Mouse (Mus musculus) forebrain, embryonic 16.5 days (tissue): Measurements from ENCODE around the gene Spast. TPM values are rescaled to one million over a fixed set of nuclear protein-coding genes. Genes with fewer than 3 reads are reported as not detected.

ENCODE experiments used
- ATAC-seq: fragments of 200-750 bp; cut with Nextera tagmentation; 2 replicates; pipeline ENCODE4 v1.8.0; 2017; ENCODE audit warnings: mild to moderate bottlenecking, moderate library complexity
- H3K27ac ChIP-seq: fragments of 300-500 bp; sonication (generic); 2 replicates; pipeline ENCODE4 v1.5.1; 2014; ENCODE audit warnings: low read length, control low read depth
- H3K27me3 ChIP-seq: fragments of 300-500 bp; sonication (generic); replicated peaks from 2 replicates; pipeline ENCODE4 v1.6.1; 2014; ENCODE audit warnings: low read length; ENCODE audit not compliant: control insufficient read depth, insufficient read depth
- H3K36me3 ChIP-seq: fragments of 300-500 bp; sonication (generic); 2 replicates; pipeline ENCODE4 v1.6.1; 2014; ENCODE audit not compliant: control insufficient read depth, insufficient read depth
- H3K4me1 ChIP-seq: fragments of 300-500 bp; sonication (generic); replicated peaks from 2 replicates; pipeline ENCODE4 v1.6.1; 2014; ENCODE audit warnings: low read length; ENCODE audit not compliant: control insufficient read depth, insufficient read depth
- H3K4me2 ChIP-seq: fragments of 300-500 bp; sonication (generic); 2 replicates; pipeline ENCODE4 v1.6.1; 2014; ENCODE audit warnings: mild to moderate bottlenecking, low read length, control low read depth
- H3K4me3 ChIP-seq: fragments of 300-500 bp; sonication (generic); replicated peaks from 2 replicates; pipeline ENCODE4 v1.5.1; 2014; ENCODE audit warnings: mild to moderate bottlenecking, low read length, control low read depth
- H3K9ac ChIP-seq: fragments of 300-500 bp; sonication (generic); replicated peaks from 2 replicates; pipeline ENCODE4 v1.6.1; 2014; ENCODE audit warnings: low read depth, low read length, control low read depth
- H3K9me3 ChIP-seq: fragments of 300-500 bp; sonication (generic); 2 replicates; pipeline ENCODE4 v1.6.1; 2016; ENCODE audit warnings: low read length; ENCODE audit not compliant: control insufficient read depth
- WGBS: fragments of 180-500 bp; shearing (Covaris S2); extraction: QIAGEN DNeasy Blood & Tissue Kit; methylation state at CpG from one replicate; pipeline ENCODE4 v1.1.7; 2014; 5-methylcytosine and 5-hydroxymethylcytosine counted together
- polyA plus RNA-seq: library from polyadenylated mRNA; unstranded; fragments of >200 nt; fragmentation: Nextera tagmentation; extraction: Ambion mirVana; gene quantifications from 2 replicates; pipeline ENCODE4 v1.2.1, GENCODE M21; 2015

The Spast gene
- polyA plus RNA-seq, result 26.0 and 28.3 TPM in 2 replicates

GRCm38 (mm10) chr17:74338937-74339804 is at the start of gene Spast:
TSS of gene Spast (plus strand) at chr17:74338987.
- H3K27ac ChIP-seq, result peak within 1 kb of the TSS; percentile 98
- peak within 1 kb of the TSS; percentile 73 for H3K4me3 ChIP-seq
- peaks cover 37% of the 10 kb centered on the region for H3K4me1 ChIP-seq
- H3K27me3 ChIP-seq, result no peaks in the 10 kb centered on the region
- ATAC-seq, result peak; percentile 70
- H3K9me3 ChIP-seq, result no peaks in the 10 kb centered on the region
- H3K9ac ChIP-seq, result peak within 1 kb of the TSS; percentile 98
- under 1% methylated on average over 70 of the region's 90 CpGs for WGBS
- peak within 1 kb of the TSS; percentile 82 for H3K4me2 ChIP-seq
- no peaks in the 10 kb centered on the region for H3K36me3 ChIP-seq

- H3K4me2 ChIP-seq, result no peak overlapping the region
- no peaks in the 10 kb centered on the region for H3K9me3 ChIP-seq
- H3K4me3 ChIP-seq, result no peak overlapping the region
- ATAC-seq, result no peak
- H3K4me1 ChIP-seq, result peaks cover 19% of the 10 kb centered on the region
- no peak overlapping the region for H3K9ac ChIP-seq
- no peak overlapping the region for H3K27ac ChIP-seq
- no peaks in the 10 kb centered on the region for H3K36me3 ChIP-seq
- no peaks in the 10 kb centered on the region for H3K27me3 ChIP-seq
- 79% methylated on average over 3 of the region's 3 CpGs for WGBS
Observed at GRCm38 (mm10) chr17:74290198-74290597, 48.6 kb upstream of the Spast start.

- H3K9ac ChIP-seq, result no peak overlapping the region
- H3K36me3 ChIP-seq, result no peaks in the 10 kb centered on the region
- no peak overlapping the region for H3K4me2 ChIP-seq
- peaks cover 21% of the 10 kb centered on the region for H3K4me1 ChIP-seq
- ATAC-seq, result no peak
- H3K4me3 ChIP-seq, result no peak overlapping the region
- no peaks in the 10 kb centered on the region for H3K27me3 ChIP-seq
- no peaks in the 10 kb centered on the region for H3K9me3 ChIP-seq
- H3K27ac ChIP-seq, result no peak overlapping the region
Observed at GRCm38 (mm10) chr17:74290869-74291268, 47.9 kb upstream of the Spast start.

- H3K36me3 ChIP-seq, result no peaks in the 10 kb centered on the region
- H3K9ac ChIP-seq, result no peak overlapping the region
- peaks cover 23% of the 10 kb centered on the region for H3K4me1 ChIP-seq
- no peaks in the 10 kb centered on the region for H3K9me3 ChIP-seq
- no peak for ATAC-seq
- no peak overlapping the region for H3K4me3 ChIP-seq
- H3K27me3 ChIP-seq, result no peaks in the 10 kb centered on the region
- 82% methylated on average over 4 of the region's 4 CpGs for WGBS
- no peak overlapping the region for H3K4me2 ChIP-seq
- H3K27ac ChIP-seq, result no peak overlapping the region
Observed at GRCm38 (mm10) chr17:74291640-74292361, 47.0 kb upstream of the Spast start.

GRCm38 (mm10) chr17:74293687-74294425 is 44.9 kb upstream of the Spast start:
- 2% methylated on average over 18 of the region's 18 CpGs for WGBS
- no peaks in the 10 kb centered on the region for H3K27me3 ChIP-seq
- H3K4me3 ChIP-seq, result peak overlapping the region; percentile 95
- H3K4me1 ChIP-seq, result peaks cover 23% of the 10 kb centered on the region
- H3K4me2 ChIP-seq, result peak overlapping the region; percentile 79
- H3K9ac ChIP-seq, result peak overlapping the region; percentile 92
- peak overlapping the region; percentile 96 for H3K27ac ChIP-seq
- ATAC-seq, result no peak
- peaks cover under 1% of the 10 kb centered on the region; the same call in 1 of the 2 replicates for H3K36me3 ChIP-seq
- no peaks in the 10 kb centered on the region for H3K9me3 ChIP-seq

- Histone ChIP-seq H3K9me3 (no peaks in the 10 kb centered on the region), H3K4me1 (peaks cover 23% of the 10 kb centered on the region), H3K4me2 (peak overlapping the region; percentile 79), H3K36me3 (peaks cover 3% of the 10 kb centered on the region; the same call in 1 of the 2 replicates), H3K9ac (peak overlapping the region; percentile 92), H3K27ac (peak overlapping the region; percentile 96), H3K4me3 (peak overlapping the region; percentile 95), H3K27me3 (no peaks in the 10 kb centered on the region)
- WGBS, result under 1% methylated on average over 63 of the region's 80 CpGs
- ATAC-seq, result peak; percentile 71
Observed at GRCm38 (mm10) chr17:74294426-74295025, 44.3 kb upstream of the Spast start.

DNA sequence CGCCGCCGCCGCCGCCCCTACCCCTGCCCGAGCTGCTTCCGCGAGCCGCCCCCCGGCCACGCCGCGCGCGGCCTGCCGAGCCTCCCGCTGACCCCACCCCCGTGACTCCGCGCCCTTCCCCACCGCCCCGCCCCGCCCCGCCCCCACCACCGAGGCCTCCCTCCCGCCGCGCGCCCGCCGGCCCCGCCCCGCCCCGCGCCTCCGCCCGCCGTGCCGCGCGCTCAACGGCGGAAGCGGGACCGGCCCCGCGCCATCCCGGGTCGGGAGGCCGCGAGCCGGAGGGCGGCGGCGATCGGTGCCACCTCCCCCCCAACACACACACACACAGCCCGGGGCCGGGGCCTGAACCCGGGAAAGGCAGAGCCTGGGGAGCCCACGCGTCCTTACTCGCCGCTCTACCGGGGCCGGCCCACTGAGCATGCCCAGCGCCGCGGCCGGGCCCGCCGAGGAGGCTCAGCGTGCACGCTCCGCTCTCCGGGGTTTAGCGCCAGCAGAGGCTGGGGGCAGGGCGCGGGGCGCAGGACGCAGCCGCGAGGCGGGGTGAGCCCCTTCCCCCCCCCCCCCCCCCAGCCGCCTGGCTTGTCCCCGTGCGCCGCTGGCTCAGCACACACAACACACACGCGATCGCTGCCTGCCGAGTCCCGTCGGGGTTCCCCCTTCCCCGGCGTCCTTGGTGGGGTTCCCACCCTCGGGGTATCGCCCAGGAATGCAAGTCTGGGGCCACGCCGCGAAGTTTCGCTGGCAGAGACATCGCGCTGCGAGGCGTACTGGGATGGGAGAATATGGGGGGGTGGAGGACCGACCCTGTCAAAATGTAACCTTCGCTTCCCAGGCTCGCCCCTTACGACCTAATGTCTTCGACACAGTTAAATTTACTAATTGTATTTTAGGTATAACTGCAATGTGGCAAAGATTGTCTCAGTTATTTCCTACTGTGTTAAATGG is 43.5 kb upstream of the Spast start, which contains the start of gene Memo1:
TSS of gene Memo1 (minus strand) at position 496 of the 945 bp plus-strand sequence.
- Histone ChIP-seq H3K4me3 (peak within 1 kb of the TSS; percentile 95), H3K27me3 (no peaks in the 10 kb centered on the region), H3K27ac (peak within 1 kb of the TSS; percentile 96), H3K9me3 (no peaks in the 10 kb centered on the region), H3K36me3 (peaks cover 6% of the 10 kb centered on the region; the same call in 1 of the 2 replicates), H3K4me2 (peak within 1 kb of the TSS; percentile 80), H3K4me1 (peaks cover 23% of the 10 kb centered on the region), H3K9ac (peak within 1 kb of the TSS; percentile 92)
- peak; percentile 94 for ATAC-seq
- WGBS, result under 1% methylated on average over 33 of the region's 110 CpGs
